Mouse (Mus musculus) hindbrain, embryonic 14.5 days (tissue): Measurements from ENCODE around the gene Spata20. TPM values are rescaled to one million over a fixed set of nuclear protein-coding genes. Genes with fewer than 3 reads are reported as not detected.

Experiments used
- ATAC-seq: fragments of 200-750 bp; cut with Nextera tagmentation; 2 replicates; pipeline ENCODE4 v1.8.0; 2017; ENCODE audit warnings: moderate number of reproducible peaks, mild to moderate bottlenecking, moderate TSS enrichment, moderate library complexity; ENCODE audit not compliant: low FRiP score
- DNase-seq: peaks from one replicate; pipeline ENCODE4 v3.0.0-alpha.2; 2015; ENCODE audit warnings: low spot score
- H3K27ac ChIP-seq: fragments of 300-500 bp; sonication (generic); 2 replicates; pipeline ENCODE4 v1.5.1; 2014; ENCODE audit warnings: mild to moderate bottlenecking, moderate library complexity
- H3K27me3 ChIP-seq: fragments of 300-500 bp; sonication (generic); 2 replicates; pipeline ENCODE4 v1.6.1; 2014; ENCODE audit warnings: mild to moderate bottlenecking, low read length, mixed read lengths; ENCODE audit not compliant: control insufficient read depth, insufficient read depth
- H3K36me3 ChIP-seq: fragments of 300-500 bp; sonication (generic); replicated peaks from 2 replicates; pipeline ENCODE4 v1.6.1; 2014; ENCODE audit not compliant: control insufficient read depth, insufficient read depth
- H3K4me1 ChIP-seq: fragments of 300-500 bp; sonication (generic); replicated peaks from 2 replicates; pipeline ENCODE4 v1.6.1; 2014; ENCODE audit warnings: antibody characterized with exemption, low read length, mixed read lengths; ENCODE audit not compliant: control insufficient read depth, insufficient read depth
- H3K4me2 ChIP-seq: fragments of 300-500 bp; sonication (generic); replicated peaks from 2 replicates; pipeline ENCODE4 v1.6.1; 2014; ENCODE audit warnings: mild to moderate bottlenecking, moderate library complexity
- H3K4me3 ChIP-seq: fragments of 300-500 bp; sonication (generic); replicated peaks from 2 replicates; pipeline ENCODE4 v1.5.1; 2014; ENCODE audit warnings: mild to moderate bottlenecking, low read length
- H3K9ac ChIP-seq: fragments of 300-500 bp; sonication (generic); 2 replicates; pipeline ENCODE4 v1.6.1; 2014
- H3K9me3 ChIP-seq: fragments of 300-500 bp; sonication (generic); 2 replicates; pipeline ENCODE4 v1.6.1; 2016; ENCODE audit warnings: low read length; ENCODE audit not compliant: control insufficient read depth
- WGBS: fragments of 180-500 bp; shearing (Covaris S2); extraction: QIAGEN DNeasy Blood & Tissue Kit; methylation state at CpG from one replicate; pipeline ENCODE4 v1.1.7; 2014; 5-methylcytosine and 5-hydroxymethylcytosine counted together
- polyA plus RNA-seq: library from polyadenylated mRNA; unstranded; fragments of >200 nt; fragmentation: Nextera tagmentation; extraction: Ambion mirVana; gene quantifications from 2 replicates; pipeline ENCODE4 v1.2.1, GENCODE M21; 2014

The Spata20 gene
- polyA plus RNA-seq, 1 experiment from 2014 or later, result 1.3 TPM

- Histone ChIP-seq H3K36me3 (no peaks in the 10 kb centered on the region), H3K9me3 (no peaks in the 10 kb centered on the region), H3K27ac (no peak overlapping the region), H3K4me2 (no peak overlapping the region), H3K9ac (no peak overlapping the region), H3K27me3 (peaks cover 16% of the 10 kb centered on the region), H3K4me3 (no peak overlapping the region), H3K4me1 (no peaks in the 10 kb centered on the region)
- 77% methylated on average over 5 of the region's 5 CpGs for WGBS
- ATAC-seq (no peak), DNase-seq (no peak)
These were observed 756 bp downstream of the Spata20 start for GRCm38 (mm10) chr11:94485223-94485622.

GRCm38 (mm10) chr11:94484636-94485035, 1.3 kb downstream of the Spata20 start:
- ATAC-seq, result no peak
- Histone ChIP-seq H3K4me3 (no peak overlapping the region), H3K4me2 (no peak overlapping the region), H3K9me3 (no peaks in the 10 kb centered on the region), H3K9ac (no peak overlapping the region), H3K27ac (no peak overlapping the region), H3K27me3 (peaks cover 16% of the 10 kb centered on the region), H3K4me1 (no peaks in the 10 kb centered on the region), H3K36me3 (no peaks in the 10 kb centered on the region)
- 91% methylated on average over 9 of the region's 9 CpGs for WGBS
- no peak for DNase-seq

DNA sequence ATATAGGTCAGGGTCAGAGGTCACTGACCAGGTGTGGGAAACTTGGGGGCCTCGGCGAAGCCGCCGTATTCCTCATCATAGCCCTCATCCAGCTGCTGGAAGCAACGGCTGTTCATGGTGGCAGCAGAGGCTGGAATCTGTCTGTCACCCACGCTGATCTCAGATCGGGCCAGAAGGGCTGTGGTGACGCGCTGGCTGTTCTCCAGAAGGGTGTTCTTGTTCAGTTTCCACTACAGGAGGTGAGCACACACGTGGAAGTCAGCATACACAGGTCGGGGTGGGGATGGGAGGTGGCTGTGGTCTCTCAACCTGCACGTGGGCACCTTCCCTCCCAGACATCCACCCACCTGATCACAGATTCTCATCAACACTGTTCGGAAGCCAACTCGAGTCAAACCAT, 2.1 kb downstream of the Spata20 start:
- no peak overlapping the region for H3K4me3 ChIP-seq
- H3K27me3 ChIP-seq, result peaks cover 13% of the 10 kb centered on the region
- no peaks in the 10 kb centered on the region for H3K9me3 ChIP-seq
- no peak for ATAC-seq
- DNase-seq, result no peak
- H3K36me3 ChIP-seq, result no peaks in the 10 kb centered on the region
- H3K27ac ChIP-seq, result no peak overlapping the region
- no peaks in the 10 kb centered on the region for H3K4me1 ChIP-seq
- H3K4me2 ChIP-seq, result no peak overlapping the region
- no peak overlapping the region for H3K9ac ChIP-seq
- 86% methylated on average over 14 of the region's 14 CpGs for WGBS

- no peak overlapping the region for H3K4me2 ChIP-seq
- H3K9ac ChIP-seq, result no peak overlapping the region
- 84% methylated on average over 11 of the region's 11 CpGs for WGBS
- ATAC-seq, result no peak
- no peaks in the 10 kb centered on the region for H3K36me3 ChIP-seq
- H3K4me3 ChIP-seq, result no peak overlapping the region
- no peaks in the 10 kb centered on the region for H3K9me3 ChIP-seq
- H3K27ac ChIP-seq, result no peak overlapping the region
- peaks cover 12% of the 10 kb centered on the region for H3K27me3 ChIP-seq
- no peak for DNase-seq
- H3K4me1 ChIP-seq, result no peaks in the 10 kb centered on the region
These were observed 2.5 kb downstream of the Spata20 start for GRCm38 (mm10) chr11:94483436-94483835.

- ATAC-seq (no peak), DNase-seq (no peak)
- Histone ChIP-seq H3K36me3 (no peaks in the 10 kb centered on the region), H3K27me3 (peaks cover 12% of the 10 kb centered on the region), H3K4me3 (no peak overlapping the region), H3K27ac (no peak overlapping the region), H3K9ac (no peak overlapping the region), H3K4me2 (no peak overlapping the region), H3K4me1 (no peaks in the 10 kb centered on the region), H3K9me3 (no peaks in the 10 kb centered on the region)
- WGBS, result 91% methylated on average over 11 of the region's 11 CpGs
These were observed 3.2 kb downstream of the Spata20 start for GRCm38 (mm10) chr11:94482738-94483137.

DNA sequence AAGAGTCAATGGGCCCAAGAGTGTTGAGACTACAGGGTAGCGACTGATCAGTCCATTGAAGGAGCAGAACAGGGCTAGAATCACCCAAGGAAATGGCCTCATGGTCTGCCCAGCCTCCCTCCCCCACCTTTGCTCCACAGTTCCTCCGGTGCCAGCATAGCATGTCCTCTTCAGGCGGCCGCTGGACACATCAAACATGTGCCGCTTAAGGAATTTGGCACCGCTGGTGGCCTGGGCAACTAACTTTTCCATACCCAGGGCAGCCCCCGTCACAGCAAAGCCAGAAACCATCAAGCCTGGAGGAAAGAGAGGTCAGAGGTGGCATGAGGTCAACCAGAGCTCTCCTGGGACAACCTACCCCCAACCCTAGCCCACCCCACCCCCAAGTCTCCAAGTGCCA, 4.0 kb downstream of the Spata20 start:
- no peaks in the 10 kb centered on the region for H3K4me1 ChIP-seq
- no peak overlapping the region for H3K27ac ChIP-seq
- 92% methylated on average over 7 of the region's 7 CpGs for WGBS
- peaks cover 12% of the 10 kb centered on the region for H3K27me3 ChIP-seq
- H3K4me2 ChIP-seq, result no peak overlapping the region
- no peak for ATAC-seq
- no peak overlapping the region for H3K9ac ChIP-seq
- no peak for DNase-seq
- no peak overlapping the region for H3K4me3 ChIP-seq
- no peaks in the 10 kb centered on the region for H3K9me3 ChIP-seq
- H3K36me3 ChIP-seq, result no peaks in the 10 kb centered on the region

GRCm38 (mm10) chr11:94480382-94480781, 5.6 kb downstream of the Spata20 start:
- H3K4me1 ChIP-seq, result 0 out of 2 replicates have a peak, but pooled peaks cover 5% of the 10 kb centered on the region
- WGBS, result 88% methylated on average over 9 of the region's 9 CpGs
- H3K4me2 ChIP-seq, result no peak overlapping the region
- ATAC-seq, result no peak
- no peak overlapping the region for H3K4me3 ChIP-seq
- H3K9ac ChIP-seq, result no peak overlapping the region
- no peaks in the 10 kb centered on the region for H3K9me3 ChIP-seq
- no peaks in the 10 kb centered on the region for H3K27me3 ChIP-seq
- H3K36me3 ChIP-seq, result no peaks in the 10 kb centered on the region
- H3K27ac ChIP-seq, result no peak overlapping the region
- DNase-seq, result no peak

DNA sequence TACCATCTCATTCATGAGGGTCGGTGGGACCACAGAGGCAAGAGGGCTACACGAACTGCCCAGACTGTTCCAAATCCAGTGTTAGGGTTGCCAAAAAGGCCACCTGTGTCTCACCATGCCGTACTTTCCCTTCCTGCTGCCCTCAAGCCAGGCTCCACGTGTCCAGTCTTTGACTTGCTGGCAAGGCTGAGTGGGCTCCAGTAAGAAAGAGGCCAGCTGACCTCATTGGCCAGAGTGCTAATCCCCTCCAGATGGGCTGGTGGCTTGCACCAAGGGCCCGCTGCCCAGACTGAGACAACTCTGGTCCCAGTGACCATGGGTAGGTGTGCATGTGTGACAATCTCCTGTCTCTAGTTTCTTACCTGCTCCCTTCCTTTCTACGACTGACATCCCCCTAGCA, 8.3 kb downstream of the Spata20 start:
- Histone ChIP-seq H3K4me2 (no peak overlapping the region), H3K4me3 (no peak overlapping the region), H3K9me3 (no peaks in the 10 kb centered on the region), H3K27me3 (no peaks in the 10 kb centered on the region), H3K27ac (no peak overlapping the region), H3K4me1 (peaks cover 16% of the 10 kb centered on the region; the same call in 1 of the 2 replicates), H3K9ac (no peak overlapping the region), H3K36me3 (no peaks in the 10 kb centered on the region)
- no peak for ATAC-seq
- DNase-seq, result no peak
- 77% methylated on average over 6 of the region's 6 CpGs for WGBS

GRCm38 (mm10) chr11:94475722-94476121, 10.3 kb downstream of the Spata20 start:
- peaks cover 25% of the 10 kb centered on the region for H3K4me1 ChIP-seq
- ATAC-seq, result no peak
- no peak overlapping the region for H3K9ac ChIP-seq
- no peaks in the 10 kb centered on the region for H3K36me3 ChIP-seq
- H3K4me3 ChIP-seq, result no peak overlapping the region
- H3K27ac ChIP-seq, result no peak overlapping the region
- no peak overlapping the region for H3K4me2 ChIP-seq
- 14% methylated on average over 11 of the region's 11 CpGs for WGBS
- no peaks in the 10 kb centered on the region for H3K27me3 ChIP-seq
- H3K9me3 ChIP-seq, result no peaks in the 10 kb centered on the region
- DNase-seq, result no peak

GRCm38 (mm10) chr11:94474544-94474910, 11.5 kb downstream of the Spata20 start:
- H3K4me3 ChIP-seq, result peak overlapping the region; percentile 91
- H3K9me3 ChIP-seq, result no peaks in the 10 kb centered on the region
- peaks cover 37% of the 10 kb centered on the region for H3K4me1 ChIP-seq
- ATAC-seq, result peak; percentile 39; the same call in 1 of the 2 replicates
- 1% methylated on average over 11 of the region's 11 CpGs for WGBS
- H3K4me2 ChIP-seq, result peak overlapping the region; percentile 96
- DNase-seq, result no peak
- H3K9ac ChIP-seq, result no peak overlapping the region; the same call in 1 of the 2 replicates
- H3K36me3 ChIP-seq, result no peaks in the 10 kb centered on the region
- H3K27ac ChIP-seq, result peak overlapping the region; percentile 88; the same call in 1 of the 2 replicates
- no peaks in the 10 kb centered on the region for H3K27me3 ChIP-seq
